Mouse (Mus musculus): ENCODE measurements around the gene Rpl6.

DNA sequence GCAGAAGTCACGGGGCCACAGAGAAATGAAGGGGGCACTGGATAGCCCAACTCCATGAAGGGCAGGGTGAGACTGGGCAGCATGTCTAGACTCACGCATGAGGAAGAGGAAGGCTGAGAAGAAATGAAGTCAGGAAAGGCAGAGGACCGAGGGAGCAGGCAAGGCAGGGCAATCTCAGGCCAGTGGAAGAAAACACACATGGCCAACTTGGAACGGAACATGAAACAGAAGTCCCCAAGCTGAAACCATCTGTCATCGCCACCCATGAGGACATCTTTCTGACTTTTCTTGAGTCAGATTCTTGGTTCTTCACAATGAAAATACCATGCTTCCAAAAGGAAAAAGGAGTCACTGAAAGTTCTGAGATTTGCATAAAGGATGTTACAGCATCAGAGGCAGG lies 46.8 kb upstream of the Rpl6 start:
- no peak for TF ChIP-seq CTCF (IDR thresholded peaks at IDR 0.05; ENCODE audit: low read depth, low read length)
- TF ChIP-seq POLR2A (IDR thresholded peaks at IDR 0.05; ENCODE audit: insufficient read depth, low read length): no peak
- TF ChIP-seq EP300 (IDR thresholded peaks at IDR 0.05; ENCODE audit: insufficient read depth, low read depth, low read length): no peak
